In the genomic region with DNA sequence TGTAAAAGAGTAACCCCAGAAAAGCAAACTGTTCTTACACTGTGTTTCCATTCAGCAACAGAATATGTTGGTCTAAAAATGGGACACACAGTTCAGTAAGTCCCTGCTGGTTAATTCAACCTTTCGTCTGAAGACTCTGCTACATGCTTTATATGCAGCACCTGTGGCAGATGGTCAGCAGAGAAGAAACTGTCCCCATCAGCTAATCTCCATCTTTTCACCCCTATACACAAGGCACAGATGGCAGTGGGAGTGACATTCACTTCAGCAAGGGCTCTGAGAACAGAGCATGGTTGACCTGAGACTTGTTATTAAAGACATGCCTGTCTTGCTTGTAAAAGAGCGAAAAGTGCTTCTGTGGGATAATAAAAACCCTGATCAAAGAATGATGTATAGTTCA, we compare ENCODE assay signal across 30 mouse cellular contexts.
DNase-seq lines count a peak whose midpoint lies in the region; ATAC-seq and TF ChIP-seq lines count a peak whose summit lies in the region.
"Had no signal": no experiment of that assay in that cellular context is flagged by ENCODE, and none has a peak within 500 bp of the region (broad histone marks: within the 10 kb centered on the region; RNA-seq: fewer than 3 reads in every experiment).

No protein-coding gene starts in this region.

- no peak overlapping the region for H3K4me3 ChIP-seq in gastrocnemius, adult 2 months
- H3K4me3 ChIP-seq: embryonic facial prominence, embryonic 13.5 days; forebrain, embryonic 10.5 days; heart, embryonic 15.5 days; hindbrain, embryonic 13.5 days; neural tube, embryonic 13.5 days; stomach, embryonic 15.5 days had no signal

- no peak for TF ChIP-seq CTCF in gastrocnemius, adult 2 months (IDR thresholded peaks at IDR 0.05)

- H3K27ac ChIP-seq in gastrocnemius, adult 2 months, result no peak overlapping the region
- H3K27ac ChIP-seq: embryonic facial prominence, embryonic 13.5 days; forebrain, embryonic 10.5 days; heart, embryonic 15.5 days; hindbrain, embryonic 13.5 days; liver, embryonic 14.5 days; macrophage; neural tube, embryonic 13.5 days; stomach, embryonic 15.5 days had no signal

- intact Hi-C loops in gastrocnemius, adult 2 months (cut with DNase I), result no loop called here

- peak; percentile 64 for ATAC-seq in cerebellum, adult (ENCODE audit: insufficient number of reproducible peaks, low FRiP score, low TSS enrichment)
- ATAC-seq: activated CD4-positive, CD25-positive, alpha-beta regulatory T cell, adult 4 months; forebrain, embryonic 16.5 days; intestine, postnatal 0 days; midbrain, embryonic 16.5 days had no signal

- no peak for DNase-seq in cerebellum, postnatal 4 days (ENCODE audit: low spot score in 2 of 2)
- peak; percentile 77 for DNase-seq in brain, adult 2 months (ENCODE audit: low read depth, low spot score)
- peak; percentile 4 for DNase-seq in cerebellum, adult 8-10 months
- DNase-seq in cerebellum, postnatal 25 days, result peak; percentile 16 to 48
- no peak for DNase-seq in gastrocnemius, adult 2 months
- no peak for DNase-seq in gastrocnemius, adult 8-10 months (ENCODE audit: low spot score in 2 of 2)
- DNase-seq: adrenal gland, adult 2 months; adrenal gland, postnatal 36 days; embryo, embryonic 11 days; gastrocnemius, postnatal 14 days; kidney, adult 9 months; kidney, postnatal 14 days; liver; lung, adult 2 months; lung, postnatal 10 days; right cerebral cortex, postnatal 14 days; thymus, postnatal 14 days had no signal

Comparison
In these comparisons a context has a peak if more than half of its experiments do, and no peak if none do; other contexts are left out.
1. DNase-seq: peak in brain, adult 2 months (single experiment), cerebellum, adult 8-10 months (single experiment) and cerebellum, postnatal 25 days (2 of 2); none in cerebellum, postnatal 4 days (0 of 2), gastrocnemius, adult 2 months (single experiment) and gastrocnemius, adult 8-10 months (0 of 2).